Mouse (Mus musculus) embryo, embryonic 9.5 days (tissue): ENCODE results near the gene Slc7a14.

Source experiments
- DNase-seq: peaks from one replicate; pipeline ENCODE4 v3.0.0-alpha.2; 2017; ENCODE audit errors: extremely low spot score

The Slc7a14 gene

DNA sequence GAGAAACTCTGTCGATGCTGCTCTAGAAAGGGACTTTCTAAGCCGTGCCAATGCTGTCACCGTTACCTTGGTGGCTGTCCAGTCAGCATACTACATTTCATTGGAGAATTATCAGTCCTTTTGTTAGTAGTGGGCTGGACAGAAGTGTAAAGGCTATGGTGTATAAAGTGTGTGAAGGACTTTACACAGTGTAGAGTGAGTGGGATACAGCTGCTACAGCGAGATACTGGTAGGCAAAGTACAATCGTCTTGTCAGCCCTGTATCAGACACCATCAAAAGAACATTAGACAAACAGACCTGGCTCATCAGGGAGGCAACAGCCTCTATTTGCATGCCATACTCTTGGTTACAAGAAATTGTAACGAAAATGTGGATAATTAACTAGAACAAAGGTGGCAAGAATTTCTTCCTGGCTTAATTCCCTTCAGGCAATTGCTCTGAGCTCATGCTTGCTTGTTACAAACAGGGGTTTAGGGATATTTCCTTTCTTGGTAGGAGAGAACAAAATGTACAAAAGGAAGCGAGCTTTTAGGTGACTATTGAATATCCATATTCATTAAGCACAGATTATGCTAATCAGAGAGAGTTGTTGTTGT, 48.7 kb downstream of the Slc7a14 start:
- DNase-seq: no peak

DNA sequence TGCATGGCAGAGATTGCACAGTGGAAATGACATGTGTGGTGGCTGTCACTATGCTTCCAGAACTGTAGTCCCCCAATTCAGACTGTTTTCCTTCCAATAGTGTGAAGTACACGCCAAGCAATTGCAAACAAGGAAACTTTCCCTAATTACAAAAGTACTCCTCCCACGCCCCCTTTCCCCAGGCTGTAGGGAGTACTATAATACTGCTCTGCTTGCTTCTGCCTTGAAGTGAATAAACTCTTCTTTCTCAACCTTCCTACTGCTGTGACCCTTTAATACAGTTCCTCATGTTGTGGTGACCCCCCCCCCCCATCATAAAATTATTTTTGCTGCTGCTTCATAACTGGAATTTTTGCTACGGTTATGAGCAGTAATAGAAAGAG, 49.2 kb downstream of the Slc7a14 start:
- no peak for DNase-seq

GRCm38 (mm10) chr3:31260329-31260963, 49.7 kb downstream of the Slc7a14 start:
- DNase-seq: peak; percentile 79

DNA sequence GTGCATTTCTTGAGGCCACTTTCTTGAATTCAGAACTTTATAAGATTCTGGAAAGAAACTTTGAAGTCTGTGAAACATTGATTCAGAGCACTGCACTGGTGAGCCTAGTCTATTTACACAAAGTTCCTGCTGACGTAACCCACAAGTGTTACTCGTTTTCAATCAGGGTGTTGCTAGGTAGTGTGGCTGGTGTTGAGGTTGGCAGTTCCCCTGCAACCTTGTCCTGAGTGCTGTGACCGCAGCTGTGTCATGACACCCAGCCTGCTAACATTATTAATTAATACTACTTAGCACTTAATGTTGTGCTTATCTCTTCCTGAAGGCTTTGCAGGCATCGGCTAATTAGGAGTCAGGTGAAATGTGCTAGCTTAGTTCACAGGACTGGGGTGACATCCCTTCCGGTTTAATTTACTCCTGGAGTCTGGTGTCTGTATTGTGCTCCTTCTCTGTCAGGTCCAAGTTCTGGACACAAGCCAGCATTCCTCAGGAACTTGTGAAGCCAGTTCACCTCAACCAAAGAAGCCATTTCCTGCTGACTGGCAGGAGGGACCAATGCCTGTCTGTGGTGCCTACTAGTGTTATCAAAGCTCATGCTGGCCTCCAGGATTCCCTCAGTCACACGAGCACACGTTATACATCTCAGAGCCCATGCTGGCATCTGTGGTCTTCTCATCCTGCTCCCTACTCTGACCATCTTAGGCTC, 50.5 kb downstream of the Slc7a14 start:
- DNase-seq: no peak

DNA sequence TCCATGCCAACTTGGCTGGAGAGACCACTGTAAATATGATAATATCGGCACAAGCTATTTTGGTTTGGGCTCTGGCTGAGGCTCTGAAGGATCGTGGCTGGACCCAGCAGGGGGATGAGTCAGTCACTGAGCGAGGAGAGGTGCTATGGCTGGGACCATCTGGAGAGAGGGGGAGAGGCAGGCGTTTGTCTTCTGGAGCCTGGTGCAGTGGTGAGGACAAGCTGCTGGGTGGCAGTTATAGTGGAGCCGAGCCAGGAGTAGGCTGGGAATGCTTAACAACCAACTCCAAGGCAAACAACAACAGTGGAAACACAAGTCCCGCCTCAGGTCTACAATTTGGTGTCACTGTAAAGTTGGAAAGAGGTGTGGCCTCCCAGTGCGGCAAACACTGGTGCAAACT, 55.8 kb downstream of the Slc7a14 start:
- no peak for DNase-seq

- DNase-seq: no peak
These were observed 56.3 kb downstream of the Slc7a14 start for GRCm38 (mm10) chr3:31253862-31254261.

DNA sequence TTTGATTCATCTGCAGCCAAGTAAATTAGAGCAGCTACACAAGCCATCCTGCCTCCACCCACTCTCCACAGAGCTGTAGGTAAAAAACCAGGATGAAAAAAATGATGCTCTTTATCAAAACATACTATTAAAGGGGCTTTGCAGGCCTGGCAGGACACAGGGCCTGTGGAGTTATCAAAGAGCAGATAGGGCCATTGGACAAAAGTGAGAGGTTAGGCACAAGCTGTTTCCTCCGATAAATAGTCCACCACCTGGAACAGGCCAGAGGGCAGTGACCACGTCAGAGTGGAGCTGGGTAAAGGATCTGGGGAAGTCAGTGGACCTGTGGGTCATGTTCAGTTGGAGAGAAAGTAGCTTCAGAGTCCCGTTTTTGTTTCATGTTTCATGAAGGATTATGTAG, 57.6 kb downstream of the Slc7a14 start:
- no peak for DNase-seq

DNA sequence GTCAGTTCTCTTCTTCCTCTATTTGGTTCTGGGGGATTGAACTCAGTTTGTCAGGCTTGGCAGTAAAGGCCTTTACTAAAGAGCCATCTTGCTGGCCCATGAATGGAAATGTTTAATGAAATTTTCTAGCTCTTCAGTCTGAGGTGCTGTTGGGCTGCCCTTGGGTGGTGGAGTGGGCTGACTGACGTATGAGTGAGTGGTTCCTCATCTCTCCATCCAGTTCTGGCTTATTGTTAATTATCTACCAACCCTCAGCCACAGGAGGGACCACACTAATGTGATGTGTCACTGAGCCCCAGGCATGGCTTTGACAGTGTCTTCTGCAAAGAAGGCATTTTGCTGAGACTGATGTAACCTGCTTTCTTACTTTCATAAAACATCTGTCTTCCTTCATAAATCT, 66.7 kb downstream of the Slc7a14 start:
- no peak for DNase-seq

- no peak for DNase-seq
These were observed 69.3 kb downstream of the Slc7a14 start for GRCm38 (mm10) chr3:31240840-31241239.

GRCm38 (mm10) chr3:31239645-31240044, 70.5 kb downstream of the Slc7a14 start:
- no peak for DNase-seq

DNA sequence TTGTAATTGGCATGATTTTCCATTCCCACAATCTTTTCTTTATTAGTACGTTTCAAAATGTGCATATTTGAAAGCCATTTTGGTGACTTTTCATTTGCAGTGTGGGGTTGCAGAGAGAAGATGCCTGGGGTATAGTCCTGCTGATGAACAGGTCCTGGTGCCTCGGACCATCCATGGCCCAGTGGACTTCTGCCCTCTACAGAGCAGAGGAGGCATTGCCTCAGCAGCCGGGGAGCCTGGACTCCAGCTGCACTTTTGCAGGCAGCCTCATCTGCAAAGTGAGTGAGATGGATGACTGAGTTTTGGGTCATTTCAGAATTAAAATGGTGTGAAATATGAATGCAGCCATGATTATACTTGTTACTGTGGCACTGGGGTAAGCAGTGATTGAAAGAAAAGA, 72.2 kb downstream of the Slc7a14 start:
- peak; percentile 27 for DNase-seq

- no peak for DNase-seq
These were observed 74.0 kb downstream of the Slc7a14 start for GRCm38 (mm10) chr3:31236146-31236545.

DNA sequence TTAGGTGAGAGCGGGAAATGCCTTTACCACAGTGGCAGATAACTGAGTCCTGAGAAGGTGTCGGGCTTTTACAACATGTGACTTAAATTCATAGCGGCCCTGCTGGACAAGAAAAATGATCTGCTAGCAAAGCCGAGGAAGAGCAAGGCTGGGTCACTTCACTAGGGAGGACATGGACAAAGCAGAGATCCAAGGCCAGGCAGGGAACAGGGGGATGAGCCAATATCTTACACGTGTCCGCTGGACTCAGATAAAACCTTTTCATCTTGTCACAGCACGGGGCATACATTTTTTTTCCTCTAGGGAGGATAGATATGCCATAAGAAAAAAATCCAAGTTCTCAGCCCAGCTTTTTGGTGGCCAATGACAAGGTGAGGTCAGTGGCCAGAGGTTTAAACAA, 75.8 kb downstream of the Slc7a14 start:
- DNase-seq: no peak

DNA sequence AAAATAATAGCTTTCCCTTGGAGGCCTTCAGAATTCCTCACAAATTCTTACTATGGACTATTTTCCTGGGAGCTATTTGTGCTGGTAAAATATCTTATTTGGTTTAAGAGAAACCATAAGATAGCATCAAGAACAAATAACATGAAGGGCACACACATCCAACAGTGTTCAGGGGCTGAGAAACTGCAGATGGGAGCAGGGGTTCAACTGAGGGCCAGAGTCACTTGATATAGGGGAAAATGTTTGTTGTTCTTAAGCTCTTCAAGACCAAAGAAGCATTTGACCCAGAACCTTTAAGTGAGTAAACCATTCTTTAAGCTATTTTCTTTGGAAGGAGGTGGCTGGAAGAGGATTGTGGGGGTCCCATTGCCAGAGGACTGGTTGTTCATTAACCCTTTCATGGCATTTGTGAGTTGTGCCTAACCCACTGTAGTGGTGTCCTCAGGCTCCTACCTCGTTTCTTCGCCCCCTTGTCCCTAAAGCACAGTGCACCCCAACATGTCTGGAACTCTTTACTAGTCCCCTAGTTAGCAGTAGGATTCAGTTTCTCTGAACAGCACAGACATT, 76.3 kb downstream of the Slc7a14 start:
- peak; percentile 5 for DNase-seq

DNA sequence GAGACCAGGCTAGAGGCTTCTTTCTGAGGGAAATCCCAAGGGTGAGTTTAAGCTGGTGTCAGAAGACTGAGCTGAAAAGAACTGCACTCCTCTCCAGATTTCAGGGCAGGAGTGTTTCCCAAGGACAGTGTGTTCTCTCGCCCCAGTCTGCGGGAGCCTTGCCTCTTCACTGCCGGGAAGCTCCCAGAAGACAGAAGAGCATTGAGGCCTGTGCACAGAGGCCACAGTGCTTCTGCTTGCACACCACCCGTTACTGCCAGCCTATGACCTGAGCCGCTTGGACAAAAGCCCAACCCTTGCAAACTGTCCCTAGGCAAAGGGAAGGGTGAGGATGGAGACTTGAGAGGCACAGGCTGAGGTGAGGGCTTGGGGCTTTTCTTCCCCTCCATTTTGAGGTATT, 80.9 kb downstream of the Slc7a14 start:
- no peak for DNase-seq

DNA sequence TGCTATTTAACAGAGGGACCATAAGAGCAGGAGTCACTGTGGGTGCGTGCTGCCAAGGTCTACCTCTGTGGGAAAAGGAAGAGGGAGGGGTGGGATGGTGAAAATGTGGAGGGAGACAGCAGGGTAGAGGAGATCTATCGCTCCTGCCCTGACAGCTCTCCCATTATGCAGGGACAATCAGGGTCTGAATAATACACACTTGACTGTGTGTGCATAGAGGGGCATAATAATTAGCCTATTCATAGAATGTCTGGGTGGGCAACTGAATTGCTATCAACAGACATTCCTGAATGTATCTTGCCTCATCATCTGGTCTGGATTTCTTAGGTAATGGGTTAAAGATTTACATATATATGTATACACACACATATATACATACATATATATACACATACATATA, 81.7 kb downstream of the Slc7a14 start:
- DNase-seq: no peak

GRCm38 (mm10) chr3:31223551-31223950, 86.6 kb downstream of the Slc7a14 start:
- no peak for DNase-seq

- DNase-seq: no peak
These were observed 90.1 kb downstream of the Slc7a14 start for GRCm38 (mm10) chr3:31220040-31220439.

DNA sequence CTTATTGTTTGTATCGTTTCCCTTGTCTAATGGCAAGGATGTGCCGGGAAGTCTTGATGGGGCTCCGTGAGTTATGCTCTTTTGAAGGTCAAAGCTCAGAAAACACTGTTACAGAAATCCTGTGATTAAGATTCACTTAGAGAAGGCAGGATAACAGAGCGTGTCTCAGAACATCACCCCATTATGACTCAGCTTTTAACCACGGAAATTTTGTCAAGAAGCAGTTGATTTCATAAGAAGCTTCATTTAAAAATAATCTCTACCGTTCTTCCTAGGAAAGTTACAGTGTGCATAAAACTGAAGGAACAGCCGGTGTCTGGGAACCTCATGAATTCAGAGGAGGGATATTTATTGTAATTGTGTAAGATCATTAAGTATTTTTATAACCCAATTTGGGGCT, 90.7 kb downstream of the Slc7a14 start:
- DNase-seq: no peak

DNA sequence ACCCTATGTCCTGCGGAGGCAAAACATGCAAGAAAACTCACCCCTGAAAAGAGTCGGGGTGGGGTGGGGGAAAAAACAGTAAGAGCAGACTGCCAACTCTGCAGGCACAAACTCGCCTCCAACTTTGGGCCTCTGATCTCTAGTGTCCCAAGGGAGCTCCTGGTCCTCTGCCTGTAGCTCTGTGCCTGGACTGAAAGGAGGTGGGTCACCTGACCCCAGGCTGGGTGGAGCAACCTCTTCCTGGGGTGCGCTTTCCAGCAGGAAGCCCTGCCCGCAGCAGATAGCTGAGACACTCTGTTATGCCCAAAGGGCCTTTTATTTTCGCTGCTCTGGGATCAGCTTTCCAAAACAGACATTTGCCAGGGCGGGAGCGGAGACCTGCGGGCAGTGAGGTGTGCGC, 92.7 kb downstream of the Slc7a14 start:
- no peak for DNase-seq

DNA sequence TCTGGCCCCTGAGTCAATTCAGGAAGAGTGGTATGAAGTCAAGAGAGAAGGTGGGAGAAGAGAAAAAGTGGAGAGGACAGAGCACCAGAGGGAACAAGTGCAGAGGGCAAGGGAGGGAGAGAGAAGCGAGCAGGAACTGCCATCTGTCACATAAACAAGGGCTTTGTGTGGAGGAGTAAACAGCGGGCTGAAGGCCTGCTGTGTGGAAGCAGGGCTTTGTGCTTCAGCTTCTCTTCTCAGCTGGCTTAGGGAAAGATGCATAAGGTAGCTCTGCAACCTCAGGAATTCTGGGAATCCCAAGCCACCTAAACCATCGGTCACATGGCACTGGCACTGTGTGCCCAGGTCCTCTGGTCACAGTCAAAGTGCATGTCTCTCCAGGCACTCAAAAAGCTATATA, 96.4 kb downstream of the Slc7a14 start:
- DNase-seq: no peak

GRCm38 (mm10) chr3:31212205-31213038, 97.8 kb downstream of the Slc7a14 start:
- DNase-seq: peak; percentile 45
